Mouse (Mus musculus) CH12.LX (cell line): ENCODE data around the gene Tacc2. TPM values are rescaled to one million over a fixed set of nuclear protein-coding genes. Genes with fewer than 3 reads are reported as not detected.

ENCODE experiments used
- DNase-seq: peaks from one replicate; pipeline ENCODE4 v3.0.0-alpha.2; 2013; ENCODE audit errors: extremely low read depth
- H3K27ac ChIP-seq: 2 replicates; pipeline ENCODE4 v1.5.1; 2012; ENCODE audit warnings: low read depth, mild to moderate bottlenecking, control low read depth, moderate library complexity; ENCODE audit not compliant: insufficient read depth
- H3K27me3 ChIP-seq: replicated peaks from 2 replicates; pipeline ENCODE3; 2012; ENCODE audit warnings: inconsistent platforms
- H3K36me3 ChIP-seq, 2 experiments: replicated peaks in 1 of 2; 2 replicates each; pipeline versions ENCODE3 to v1.6.1; 2012; ENCODE audit warnings: inconsistent platforms in 1 of 2, low read length in 1 of 2, mild to moderate bottlenecking in 1 of 2, mixed read lengths in 1 of 2, moderate library complexity in 1 of 2; ENCODE audit not compliant: control insufficient read depth in 1 of 2, insufficient read depth in 1 of 2
- H3K4me1 ChIP-seq, 2 experiments: 2 replicates each; pipeline ENCODE4 v1.6.1; 2012; ENCODE audit warnings: inconsistent platforms in 1 of 2, moderate library complexity in 1 of 2; ENCODE audit not compliant: insufficient read depth in 2 of 2, control insufficient read depth in 1 of 2
- H3K4me2 ChIP-seq: 2 replicates; pipeline ENCODE4 v1.6.1; 2012; ENCODE audit warnings: low read depth, mild to moderate bottlenecking, control low read depth; ENCODE audit not compliant: poor library complexity, insufficient read depth, severe bottlenecking
- H3K4me3 ChIP-seq, 3 experiments: fragments of 150-350 bp in 1 of 3; sonication (generic) in 1 of 3; replicated peaks in 1 of 3; 2 replicates each; pipeline versions ENCODE3 to v1.5.1; 2011 to 2012; ENCODE audit warnings: low read depth in 2 of 3, low read length in 2 of 3, mild to moderate bottlenecking in 2 of 3, moderate library complexity in 2 of 3, control low read depth in 1 of 3, improper control_type of control experiment in 1 of 3, inconsistent platforms in 1 of 3, mixed read lengths in 1 of 3; ENCODE audit not compliant: poor library complexity in 1 of 3
- H3K79me2 ChIP-seq: replicated peaks from 2 replicates; pipeline ENCODE4 v1.6.1; 2012; ENCODE audit warnings: mild to moderate bottlenecking, moderate library complexity; ENCODE audit not compliant: control insufficient read depth, poor library complexity, insufficient read depth, severe bottlenecking; ENCODE audit errors: extremely low read depth
- H3K9ac ChIP-seq: 2 replicates; pipeline ENCODE4 v1.6.1; 2012; ENCODE audit warnings: low read depth, mild to moderate bottlenecking, control low read depth, moderate library complexity; ENCODE audit not compliant: insufficient read depth
- H3K9me3 ChIP-seq: replicated peaks from 2 replicates; pipeline ENCODE3; 2012; ENCODE audit warnings: low read length, inconsistent platforms, mixed read lengths
- BHLHE40 ChIP-seq: IDR thresholded peaks from 2 replicates; pipeline ENCODE4 v1.6.1; 2011; ENCODE audit warnings: mild to moderate bottlenecking, low read depth, low read length, improper control_type of control experiment
- E2F4 ChIP-seq: IDR thresholded peaks from 2 replicates; pipeline ENCODE4 v1.6.1; 2011; ENCODE audit warnings: low read depth, low read length, improper control_type of control experiment; ENCODE audit not compliant: insufficient replicate concordance
- EP300 ChIP-seq: IDR thresholded peaks from 2 replicates; pipeline ENCODE4 v1.6.1; 2011; ENCODE audit warnings: low read length, improper control_type of control experiment
- ETS1 ChIP-seq: conservative IDR thresholded peaks from 2 replicates; pipeline ENCODE4 v1.6.1; 2012; ENCODE audit warnings: low read depth, mild to moderate bottlenecking, inconsistent platforms, low read length, improper control_type of control experiment, moderate library complexity
- JUN ChIP-seq: IDR thresholded peaks from 2 replicates; pipeline ENCODE4 v1.6.1; 2011; ENCODE audit warnings: low read depth, mild to moderate bottlenecking, low read length, improper control_type of control experiment, moderate library complexity; ENCODE audit not compliant: insufficient read depth
- JUND ChIP-seq: conservative IDR thresholded peaks from 2 replicates; pipeline ENCODE4 v1.6.1; 2011; ENCODE audit warnings: low read depth, low read length, improper control_type of control experiment
- MAFK ChIP-seq: IDR thresholded peaks from 2 replicates; pipeline ENCODE4 v1.6.1; 2011; ENCODE audit warnings: low read length, improper control_type of control experiment; ENCODE audit not compliant: insufficient replicate concordance
- MAZ ChIP-seq: IDR thresholded peaks from 2 replicates; pipeline ENCODE4 v1.6.1; 2012; ENCODE audit warnings: low read depth, mild to moderate bottlenecking, inconsistent platforms, low read length, improper control_type of control experiment, moderate library complexity
- MXI1 ChIP-seq: IDR thresholded peaks from 2 replicates; pipeline ENCODE4 v1.6.1; 2011; ENCODE audit warnings: mild to moderate bottlenecking, low read depth, low read length, improper control_type of control experiment
- NRF1 ChIP-seq: IDR thresholded peaks from 2 replicates; pipeline ENCODE4 v1.6.1; 2014; ENCODE audit warnings: low read depth, mild to moderate bottlenecking, inconsistent platforms, low read length, improper control_type of control experiment, moderate library complexity
- PAX5 ChIP-seq: IDR thresholded peaks from 2 replicates; pipeline ENCODE4 v1.6.1; 2012; ENCODE audit warnings: low read length, inconsistent platforms, mixed read lengths
- POLR2A ChIP-seq: IDR thresholded peaks from 2 replicates; pipeline ENCODE4 v1.6.1; 2011; ENCODE audit warnings: low read depth, mild to moderate bottlenecking, improper control_type of control experiment, low read length
- SMC3 ChIP-seq: IDR thresholded peaks from 2 replicates; pipeline ENCODE4 v1.6.1; 2011; ENCODE audit warnings: low read depth, low read length, improper control_type of control experiment
- TBP ChIP-seq: conservative IDR thresholded peaks from 2 replicates; pipeline ENCODE4 v1.6.1; 2011; ENCODE audit warnings: low read depth, low read length, improper control_type of control experiment
- TCF12 ChIP-seq: IDR thresholded peaks from 2 replicates; pipeline ENCODE4 v1.6.1; 2014; ENCODE audit warnings: low read depth, mild to moderate bottlenecking, inconsistent platforms, low read length, improper control_type of control experiment
- UBTF ChIP-seq: IDR thresholded peaks from 2 replicates; pipeline ENCODE4 v1.6.1; 2012; ENCODE audit warnings: low read depth, mild to moderate bottlenecking, inconsistent platforms, low read length, improper control_type of control experiment, moderate library complexity
- USF2 ChIP-seq: conservative IDR thresholded peaks from 2 replicates; pipeline ENCODE4 v1.6.1; 2011; ENCODE audit warnings: low read depth, low read length, improper control_type of control experiment
- ZMIZ1 ChIP-seq: IDR thresholded peaks from 2 replicates; pipeline ENCODE4 v1.6.1; 2012; ENCODE audit warnings: low read depth, mild to moderate bottlenecking, inconsistent platforms, low read length, improper control_type of control experiment
- ZNF384 ChIP-seq: IDR thresholded peaks from 2 replicates; pipeline ENCODE4 v1.6.1; 2012; ENCODE audit warnings: low read depth, low read length, improper control_type of control experiment, inconsistent platforms
- dilution Hi-C: fragments of 300-500 bp; cut with MboI; formaldehyde crosslinking; loops from 2 replicates; pipeline ENCODE4 v1.14.3; 2020; ENCODE audit warnings: low sequenced_read_pairs; ENCODE audit not compliant: extremely low pct_unique_long_range_greater_than_20kb, extremely low pct_ligation_motif_present
- in situ Hi-C: fragments of 300-500 bp; cut with MboI; formaldehyde crosslinking; loops from 3 replicates; pipeline ENCODE4 v1.14.3; 2019; ENCODE audit warnings: low sequenced_read_pairs, low pct_ligation_motif_present, low pct_unique_long_range_greater_than_20kb, mixed read lengths
- polyA plus RNA-seq: library from polyadenylated mRNA; unstranded; fragments of >175 nt; gene quantifications from 2 replicates; pipeline ENCODE4 v1.2.1, GENCODE M21; 2012; ENCODE audit warnings: low read depth; ENCODE audit not compliant: insufficient read length
- total RNA-seq, 2 experiments: library from RNA; depleted of rRNA; stranded (reverse); fragments of 300-350 nt in 1 of 2; fragments of >200 nt in 1 of 2; gene quantifications; 2 replicates each; pipeline ENCODE4 v1.2.3; 2012 to 2014

The Tacc2 gene
- total and polyA plus RNA-seq, 3 experiments: 0.13 to 0.41 TPM; not detected in 1

GRCm38 (mm10) chr7:130568783-130569436, 8.3 kb upstream of the Tacc2 start:
- H3K4me2 ChIP-seq: no peak overlapping the region
- no peak overlapping the region for H3K9ac ChIP-seq
- TF ChIP-seq JUN: no peak
- no peak for TF ChIP-seq TCF12
- no peak for TF ChIP-seq POLR2A
- no peak for TF ChIP-seq USF2
- no peak for TF ChIP-seq ETS1
- TF ChIP-seq UBTF: no peak
- TF ChIP-seq ZNF384: no peak
- no peak for TF ChIP-seq JUND
- no peak for TF ChIP-seq ZMIZ1
- no peak for TF ChIP-seq MAZ
- no peak for TF ChIP-seq PAX5
- no peak for TF ChIP-seq NRF1
- TF ChIP-seq EP300: no peak
- no peak for TF ChIP-seq E2F4
- TF ChIP-seq TBP: no peak
- no peak for TF ChIP-seq MXI1
- TF ChIP-seq SMC3: no peak
- TF ChIP-seq BHLHE40: no peak
- H3K4me1 ChIP-seq: peaks cover 7 to 26% of the 10 kb centered on the region in 2 experiments
- no peak overlapping the region for H3K4me3 ChIP-seq
- no peaks in the 10 kb centered on the region for H3K79me2 ChIP-seq
- dilution Hi-C loops: no loop called here
- H3K27ac ChIP-seq: no peak overlapping the region
- H3K36me3 ChIP-seq: no peaks in the 10 kb centered on the region
- in situ Hi-C loops: no loop called here
- H3K27me3 ChIP-seq: peaks cover 3% of the 10 kb centered on the region
- no peaks in the 10 kb centered on the region for H3K9me3 ChIP-seq
- DNase-seq: no peak

GRCm38 (mm10) chr7:130570472-130570871, 6.8 kb upstream of the Tacc2 start:
- Histone ChIP-seq H3K4me1 (peaks cover 7 to 32% of the 10 kb centered on the region in 2 experiments), H3K27ac (no peak overlapping the region), H3K27me3 (peaks cover 1% of the 10 kb centered on the region), H3K36me3 (no peaks in the 10 kb centered on the region), H3K4me2 (no peak overlapping the region), H3K79me2 (no peaks in the 10 kb centered on the region), H3K4me3 (no peak overlapping the region), H3K9me3 (no peaks in the 10 kb centered on the region), H3K9ac (no peak overlapping the region)
- DNase-seq: no peak
- dilution Hi-C loops (no loop called here), in situ Hi-C loops (no loop called here)
- TF ChIP-seq JUN (no peak), MAFK (no peak), ZNF384 (no peak), MAZ (no peak)
